Mouse (Mus musculus) small intestine, adult 2 months (tissue): ENCODE data around the gene Ugcg.

Experiments
- CTCF ChIP-seq: fragments of 200-500 bp; IDR thresholded peaks from 2 replicates; pipeline ENCODE4 v1.5.1; 2012; ENCODE audit warnings: low read depth, mild to moderate bottlenecking, control low read depth, inconsistent platforms, low read length, moderate library complexity, mixed read lengths; ENCODE audit not compliant: insufficient replicate concordance, insufficient read length; ENCODE audit errors: extremely low read depth
- POLR2A ChIP-seq: fragments of 200-500 bp; IDR thresholded peaks from 2 replicates; pipeline ENCODE4 v1.6.1; 2012; ENCODE audit warnings: low read depth, mild to moderate bottlenecking, control low read depth, inconsistent platforms, low read length, moderate library complexity

GRCm38 (mm10) chr4:59172616-59173015, 16.4 kb upstream of the Ugcg start:
- TF ChIP-seq CTCF (no peak), POLR2A (no peak)
